10 mouse cellular contexts compared by ENCODE assay signal in genomic region chr5:23758633-23759032, GRCm38 (mm10). TPM values are rescaled to one million over a fixed set of nuclear protein-coding genes. Genes with fewer than 3 reads are reported as not detected.
DNase-seq lines count a peak whose midpoint lies in the region; ATAC-seq and TF ChIP-seq lines count a peak whose summit lies in the region.
"Had no signal": no experiment of that assay in that cellular context is flagged by ENCODE, and none has a peak within 500 bp of the region (broad histone marks: within the 10 kb centered on the region; RNA-seq: fewer than 3 reads in every experiment).

No protein-coding gene starts in this region.

- H3K4me1 ChIP-seq in cortical plate, adult 2 months (ENCODE audit: control insufficient read depth, insufficient read depth, low read length), result no peaks in the 10 kb centered on the region
- H3K4me1 ChIP-seq in intestine, embryonic 16.5 days (ENCODE audit: control insufficient read depth, insufficient read depth, low read length), result no peaks in the 10 kb centered on the region
- H3K4me1 ChIP-seq: embryonic facial prominence, embryonic 13.5 days had no signal

- ATAC-seq in intestine, embryonic 16.5 days, result 0 out of 2 replicates have a peak, but pooled peaks have one; percentile 31

- no peak overlapping the region for H3K4me2 ChIP-seq in intestine, embryonic 16.5 days (ENCODE audit: low read depth, low read length)
- H3K4me2 ChIP-seq: embryonic facial prominence, embryonic 13.5 days had no signal

- peaks cover 7% of the 10 kb centered on the region for H3K36me3 ChIP-seq in intestine, embryonic 16.5 days (ENCODE audit: control insufficient read depth, insufficient read depth, low read length)

- H3K9me3 ChIP-seq in intestine, embryonic 16.5 days (ENCODE audit: control insufficient read depth, low read length), result no peaks in the 10 kb centered on the region
- H3K9me3 ChIP-seq: megakaryocyte, embryonic 14.5 days had no signal

- no peak for TF ChIP-seq POLR2A in cortical plate, adult 2 months (IDR thresholded peaks at IDR 0.05; ENCODE audit: extremely low read depth, insufficient read depth, low read length)

- peak; percentile 71 for TF ChIP-seq CTCF in cortical plate, adult 2 months (IDR thresholded peaks at IDR 0.05; ENCODE audit: extremely low read depth, insufficient read depth, low read length)

- H3K9ac ChIP-seq in intestine, embryonic 16.5 days (ENCODE audit: low read depth, low read length), result no peak overlapping the region
- H3K9ac ChIP-seq: embryonic facial prominence, embryonic 13.5 days had no signal

- H3K27me3 ChIP-seq in intestine, embryonic 16.5 days (replicated peaks; ENCODE audit: control insufficient read depth, insufficient read depth, low read length), result no peaks in the 10 kb centered on the region
- H3K27me3 ChIP-seq: embryonic facial prominence, embryonic 13.5 days; megakaryocyte, embryonic 14.5 days had no signal

- 49% methylated on average over 2 of the region's 2 CpGs for WGBS in intestine, embryonic 16.5 days

- H3K4me3 ChIP-seq in cortical plate, adult 2 months (ENCODE audit: insufficient read depth, low read length), result no peak overlapping the region
- H3K4me3 ChIP-seq in intestine, embryonic 16.5 days (ENCODE audit: low read length), result no peak overlapping the region
- H3K4me3 ChIP-seq: embryonic facial prominence, embryonic 13.5 days; megakaryocyte, embryonic 14.5 days had no signal

- no peak overlapping the region for H3K27ac ChIP-seq in cortical plate, adult 2 months (ENCODE audit: insufficient read depth, low read length)
- no peak overlapping the region for H3K27ac ChIP-seq in intestine, embryonic 16.5 days (ENCODE audit: low read length)
- H3K27ac ChIP-seq: embryonic facial prominence, embryonic 13.5 days had no signal

- DNase-seq in kidney, adult 18-20 months, result peak; percentile 27
- no peak for DNase-seq in kidney, adult 11 months
- peak; percentile 35 for DNase-seq in Muller cell, postnatal 12 days (ENCODE audit: inconsistent ontology term)
- DNase-seq in lung, adult 18-20 months, result peak; percentile 16 to 33
- DNase-seq in retina, postnatal 1 day, result peak; percentile 74
- DNase-seq in gastrocnemius, adult 8-10 months (ENCODE audit: low spot score in 2 of 2), result no peak

RNA-seq across cellular contexts. Expression of gene Pus7, which starts 24.9 kb away (rescaled TPM):
- 17.8 and 19.3 TPM in 2 replicates for polyA plus RNA-seq in cortical plate, adult 2 months (2012; rRNA removed)
- polyA plus RNA-seq in intestine, embryonic 16.5 days (2015; fragmentation: Nextera tagmentation; extraction: Ambion mirVana), result 26.7 and 29.6 TPM in 2 replicates
- total RNA-seq in gastrocnemius, adult 8-10 months (2022), result 10 to 100 TPM in 2 of 4 experiments, 1 to 10 TPM in 2; 8.4 to 14.4 (median 10.1) TPM

RNA-seq across cellular contexts. Expression of gene Rint1, which starts 28.9 kb away (rescaled TPM):
- 15.4 and 16.3 TPM in 2 replicates for polyA plus RNA-seq in cortical plate, adult 2 months (2012; rRNA removed)
- polyA plus RNA-seq in intestine, embryonic 16.5 days (2015; fragmentation: Nextera tagmentation; extraction: Ambion mirVana), result 28.0 and 30.5 TPM in 2 replicates
- total RNA-seq in gastrocnemius, adult 8-10 months (2022), result 1 to 10 TPM; 7.1 to 9.2 (median 7.9) TPM

Comparison
In these comparisons a context has a peak if more than half of its experiments do, and no peak if none do; other contexts are left out.
1. DNase-seq: peak in kidney, adult 18-20 months (single experiment), Muller cell, postnatal 12 days (single experiment), lung, adult 18-20 months (2 of 2) and retina, postnatal 1 day (single experiment); none in kidney, adult 11 months (single experiment) and gastrocnemius, adult 8-10 months (0 of 2).